Mouse (Mus musculus): Measurements from ENCODE around the gene Scamp3. TPM values are rescaled to one million over a fixed set of nuclear protein-coding genes. Genes with fewer than 3 reads are reported as not detected.
A peak's percentile ranks its signal among the peaks of the same experiment; 100 is the strongest.

Scamp3 gene
- polyA plus RNA-seq, 1 experiment from 2014 or later: 141 TPM

- Histone ChIP-seq H3K9ac (ENCODE audit: low read depth, low read length) (no peak overlapping the region), H3K27me3 (replicated peaks; ENCODE audit: control insufficient read depth, insufficient read depth, low read length) (no peaks in the 10 kb centered on the region), H3K27ac (ENCODE audit: low read length) (no peak overlapping the region), H3K4me1 (ENCODE audit: control insufficient read depth, insufficient read depth, low read length) (peaks cover 22% of the 10 kb centered on the region), H3K4me2 (ENCODE audit: low read depth, low read length) (no peak overlapping the region), H3K9me3 (ENCODE audit: control insufficient read depth, low read length) (no peaks in the 10 kb centered on the region), H3K4me3 (ENCODE audit: low read length) (no peak overlapping the region), H3K36me3 (ENCODE audit: control insufficient read depth, insufficient read depth, low read length) (0 out of 2 replicates have a peak, but pooled peaks cover 3% of the 10 kb centered on the region)
- no peak for ATAC-seq
- 76% methylated on average over 18 of the region's 18 CpGs for WGBS
These were observed 10.6 kb downstream of the Scamp3 start for GRCm38 (mm10) chr3:89187690-89188477.

- Histone ChIP-seq H3K9ac (ENCODE audit: low read depth, low read length) (no peak overlapping the region), H3K4me2 (ENCODE audit: low read depth, low read length) (no peak overlapping the region), H3K4me1 (ENCODE audit: control insufficient read depth, insufficient read depth, low read length) (peaks cover 19% of the 10 kb centered on the region), H3K9me3 (ENCODE audit: control insufficient read depth, low read length) (no peaks in the 10 kb centered on the region), H3K27ac (ENCODE audit: low read length) (no peak overlapping the region), H3K36me3 (ENCODE audit: control insufficient read depth, insufficient read depth, low read length) (0 out of 2 replicates have a peak, but pooled peaks cover 3% of the 10 kb centered on the region), H3K4me3 (ENCODE audit: low read length) (no peak overlapping the region), H3K27me3 (replicated peaks; ENCODE audit: control insufficient read depth, insufficient read depth, low read length) (no peaks in the 10 kb centered on the region)
- no peak for ATAC-seq
- 69% methylated on average over 12 of the region's 12 CpGs for WGBS
These were observed 11.2 kb downstream of the Scamp3 start for GRCm38 (mm10) chr3:89188478-89188875.

GRCm38 (mm10) chr3:89190436-89190835, 13.2 kb downstream of the Scamp3 start:
- H3K9ac ChIP-seq (ENCODE audit: low read depth, low read length): no peak overlapping the region
- H3K27me3 ChIP-seq (replicated peaks; ENCODE audit: control insufficient read depth, insufficient read depth, low read length): no peaks in the 10 kb centered on the region
- WGBS: 79% methylated on average over 8 of the region's 8 CpGs
- ATAC-seq: no peak
- no peaks in the 10 kb centered on the region for H3K9me3 ChIP-seq (ENCODE audit: control insufficient read depth, low read length)
- no peaks in the 10 kb centered on the region for H3K4me1 ChIP-seq (ENCODE audit: control insufficient read depth, insufficient read depth, low read length)
- H3K27ac ChIP-seq (ENCODE audit: low read length): no peak overlapping the region
- H3K4me2 ChIP-seq (ENCODE audit: low read depth, low read length): no peak overlapping the region
- 0 out of 2 replicates have a peak, but pooled peaks cover 3% of the 10 kb centered on the region for H3K36me3 ChIP-seq (ENCODE audit: control insufficient read depth, insufficient read depth, low read length)
- H3K4me3 ChIP-seq (ENCODE audit: low read length): no peak overlapping the region

GRCm38 (mm10) chr3:89193351-89193750, 16.1 kb downstream of the Scamp3 start:
- Histone ChIP-seq H3K4me3 (ENCODE audit: low read length) (no peak overlapping the region), H3K27me3 (replicated peaks; ENCODE audit: control insufficient read depth, insufficient read depth, low read length) (no peaks in the 10 kb centered on the region), H3K4me2 (ENCODE audit: low read depth, low read length) (no peak overlapping the region), H3K9ac (ENCODE audit: low read depth, low read length) (no peak overlapping the region), H3K4me1 (ENCODE audit: control insufficient read depth, insufficient read depth, low read length) (peaks cover 7% of the 10 kb centered on the region; the same call in 1 of the 2 replicates), H3K9me3 (ENCODE audit: control insufficient read depth, low read length) (no peaks in the 10 kb centered on the region), H3K36me3 (ENCODE audit: control insufficient read depth, insufficient read depth, low read length) (no peaks in the 10 kb centered on the region), H3K27ac (ENCODE audit: low read length) (no peak overlapping the region)
- ATAC-seq: no peak
- WGBS: 86% methylated on average over 1 of the region's 1 CpGs

- Histone ChIP-seq H3K4me2 (ENCODE audit: low read depth, low read length) (no peak overlapping the region), H3K9ac (ENCODE audit: low read depth, low read length) (no peak overlapping the region), H3K9me3 (ENCODE audit: control insufficient read depth, low read length) (no peaks in the 10 kb centered on the region), H3K36me3 (ENCODE audit: control insufficient read depth, insufficient read depth, low read length) (no peaks in the 10 kb centered on the region), H3K27me3 (replicated peaks; ENCODE audit: control insufficient read depth, insufficient read depth, low read length) (no peaks in the 10 kb centered on the region), H3K4me1 (ENCODE audit: control insufficient read depth, insufficient read depth, low read length) (peaks cover 7% of the 10 kb centered on the region; the same call in 1 of the 2 replicates), H3K4me3 (ENCODE audit: low read length) (no peak overlapping the region), H3K27ac (ENCODE audit: low read length) (no peak overlapping the region)
- WGBS: 89% methylated on average over 2 of the region's 2 CpGs
- no peak for ATAC-seq
These were observed 16.6 kb downstream of the Scamp3 start for GRCm38 (mm10) chr3:89193853-89194252.

- H3K27me3 ChIP-seq (replicated peaks; ENCODE audit: control insufficient read depth, insufficient read depth, low read length): no peaks in the 10 kb centered on the region
- H3K4me3 ChIP-seq (ENCODE audit: low read length): peak overlapping the region; percentile 53
- 7% methylated on average over 33 of the region's 33 CpGs for WGBS
- no peaks in the 10 kb centered on the region for H3K36me3 ChIP-seq (ENCODE audit: control insufficient read depth, insufficient read depth, low read length)
- peak overlapping the region; percentile 61 for H3K4me2 ChIP-seq (ENCODE audit: low read depth, low read length)
- H3K4me1 ChIP-seq (ENCODE audit: control insufficient read depth, insufficient read depth, low read length): peaks cover 7% of the 10 kb centered on the region; the same call in 1 of the 2 replicates
- peak; percentile 98 for ATAC-seq
- H3K9me3 ChIP-seq (ENCODE audit: control insufficient read depth, low read length): no peaks in the 10 kb centered on the region
- peak overlapping the region; percentile 76 for H3K27ac ChIP-seq (ENCODE audit: low read length)
- peak overlapping the region; percentile 78 for H3K9ac ChIP-seq (ENCODE audit: low read depth, low read length)
These were observed 19.0 kb downstream of the Scamp3 start for GRCm38 (mm10) chr3:89195979-89196877.

GRCm38 (mm10) chr3:89199839-89200238, 22.6 kb downstream of the Scamp3 start:
- no peak for ATAC-seq
- Histone ChIP-seq H3K4me1 (ENCODE audit: control insufficient read depth, insufficient read depth, low read length) (peaks cover 11% of the 10 kb centered on the region; the same call in 1 of the 2 replicates), H3K9me3 (ENCODE audit: control insufficient read depth, low read length) (no peaks in the 10 kb centered on the region), H3K4me3 (ENCODE audit: low read length) (no peak overlapping the region), H3K27me3 (replicated peaks; ENCODE audit: control insufficient read depth, insufficient read depth, low read length) (no peaks in the 10 kb centered on the region), H3K9ac (ENCODE audit: low read depth, low read length) (no peak overlapping the region), H3K27ac (ENCODE audit: low read length) (no peak overlapping the region), H3K36me3 (ENCODE audit: control insufficient read depth, insufficient read depth, low read length) (no peaks in the 10 kb centered on the region), H3K4me2 (ENCODE audit: low read depth, low read length) (no peak overlapping the region)
- 78% methylated on average over 3 of the region's 3 CpGs for WGBS

- Histone ChIP-seq H3K9ac (ENCODE audit: low read depth, low read length) (peak within 1 kb of the TSS; percentile 65), H3K4me1 (ENCODE audit: control insufficient read depth, insufficient read depth, low read length) (peaks cover 4% of the 10 kb centered on the region; the same call in 1 of the 2 replicates), H3K27ac (ENCODE audit: low read length) (no peak within 1 kb of the TSS), H3K4me2 (ENCODE audit: low read depth, low read length) (peak within 1 kb of the TSS; percentile 59), H3K9me3 (ENCODE audit: control insufficient read depth, low read length) (no peaks in the 10 kb centered on the region), H3K36me3 (ENCODE audit: control insufficient read depth, insufficient read depth, low read length) (peaks cover under 1% of the 10 kb centered on the region; the same call in 1 of the 2 replicates), H3K4me3 (ENCODE audit: low read length) (peak within 1 kb of the TSS; percentile 65), H3K27me3 (replicated peaks; ENCODE audit: control insufficient read depth, insufficient read depth, low read length) (no peaks in the 10 kb centered on the region)
- ATAC-seq: peak; percentile 85
- 27% methylated on average over 13 of the region's 13 CpGs for WGBS
These were observed 25.2 kb downstream of the Scamp3 start, which contains the start of gene Gba for GRCm38 (mm10) chr3:89202253-89203141. TSS of gene Gba (plus strand) at chr3:89202928.

Measured in intestine, embryonic 16.5 days (tissue).